Mouse (Mus musculus) kidney, embryonic 15.5 days (tissue): ENCODE results near the gene Kbtbd2. TPM values are rescaled to one million over a fixed set of nuclear protein-coding genes. Genes with fewer than 3 reads are reported as not detected.

Experiments used
- ATAC-seq: fragments of 200-750 bp; cut with Nextera tagmentation; replicated peaks from 2 replicates; pipeline ENCODE4 v1.8.0; 2017; ENCODE audit warnings: moderate TSS enrichment; ENCODE audit not compliant: low FRiP score
- H3K27ac ChIP-seq: fragments of 300-500 bp; sonication (generic); 2 replicates; pipeline ENCODE4 v1.5.1; 2015; ENCODE audit warnings: mild to moderate bottlenecking, inconsistent platforms
- H3K27me3 ChIP-seq: fragments of 300-500 bp; sonication (generic); 2 replicates; pipeline ENCODE4 v1.6.1; 2015; ENCODE audit warnings: inconsistent platforms
- H3K36me3 ChIP-seq: fragments of 300-500 bp; sonication (generic); 2 replicates; pipeline ENCODE4 v1.6.1; 2015; ENCODE audit warnings: inconsistent platforms
- H3K4me1 ChIP-seq: fragments of 300-500 bp; sonication (generic); 2 replicates; pipeline ENCODE4 v1.6.1; 2015; ENCODE audit warnings: inconsistent platforms
- H3K4me2 ChIP-seq: fragments of 300-500 bp; sonication (generic); 2 replicates; pipeline ENCODE4 v1.6.1; 2015; ENCODE audit warnings: moderate library complexity, mild to moderate bottlenecking, inconsistent platforms
- H3K4me3 ChIP-seq: fragments of 300-500 bp; sonication (generic); replicated peaks from 2 replicates; pipeline ENCODE4 v1.5.1; 2015; ENCODE audit warnings: mild to moderate bottlenecking, inconsistent platforms
- H3K9ac ChIP-seq: fragments of 300-500 bp; sonication (generic); 2 replicates; pipeline ENCODE4 v1.6.1; 2015; ENCODE audit warnings: mild to moderate bottlenecking, inconsistent platforms
- H3K9me3 ChIP-seq: fragments of 300-500 bp; sonication (generic); replicated peaks from 2 replicates; pipeline ENCODE4 v1.6.1; 2016; ENCODE audit warnings: inconsistent platforms
- WGBS: fragments of 180-500 bp; shearing (Covaris S2); methylation state at CpG from one replicate; pipeline ENCODE4 v1.1.7; 2015; ENCODE audit warnings: mixed read lengths; 5-methylcytosine and 5-hydroxymethylcytosine counted together
- polyA plus RNA-seq: library from polyadenylated mRNA; unstranded; fragments of >200 nt; fragmentation: Nextera tagmentation; extraction: Ambion mirVana; gene quantifications from 2 replicates; pipeline ENCODE4 v1.2.1, GENCODE M21; 2015

The Kbtbd2 gene
- polyA plus RNA-seq, 1 experiment from 2014 or later = 35.7 TPM

DNA sequence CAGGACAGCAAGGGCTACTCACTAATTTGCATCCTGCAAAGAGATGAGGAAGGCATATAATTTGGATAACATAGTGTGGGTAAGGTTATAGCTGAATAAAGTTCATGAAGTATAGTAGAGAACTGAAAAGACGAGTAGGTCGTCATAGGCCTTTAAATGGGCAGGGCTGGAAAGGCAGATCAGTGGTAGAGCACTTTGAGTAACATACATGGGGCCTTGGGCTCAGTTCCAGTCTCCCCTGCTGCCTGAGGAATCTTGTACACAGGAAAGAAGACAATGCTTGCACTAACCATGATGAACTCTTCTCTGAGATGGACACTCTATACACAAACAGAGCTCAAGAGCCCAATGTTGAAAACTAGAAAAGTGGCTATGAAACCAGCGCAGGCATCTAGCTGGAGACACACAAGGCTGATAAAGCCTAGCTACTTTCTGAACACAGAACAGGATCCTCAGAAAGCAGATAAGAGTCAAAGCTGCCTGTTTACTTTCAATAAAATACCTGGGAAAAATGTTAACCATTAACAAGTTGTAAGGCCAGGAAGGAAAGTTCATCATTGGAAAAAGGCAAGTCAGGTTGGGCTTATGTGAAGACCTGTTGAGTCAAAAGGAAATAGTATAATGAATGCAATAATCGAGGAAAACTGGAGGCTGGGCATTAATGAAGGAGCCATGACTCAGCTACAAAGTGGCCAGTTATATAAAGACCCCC, 13.9 kb downstream of the Kbtbd2 start:
- no peak overlapping the region for H3K27ac ChIP-seq
- no peak for ATAC-seq
- no peak overlapping the region for H3K9ac ChIP-seq
- no peak overlapping the region for H3K4me3 ChIP-seq
- 84% methylated on average over 4 of the region's 4 CpGs for WGBS
- H3K4me2 ChIP-seq = no peak overlapping the region
- no peaks in the 10 kb centered on the region for H3K27me3 ChIP-seq
- H3K36me3 ChIP-seq = peaks cover 67% of the 10 kb centered on the region
- H3K9me3 ChIP-seq = no peaks in the 10 kb centered on the region
- 0 out of 2 replicates have a peak, but pooled peaks cover 3% of the 10 kb centered on the region for H3K4me1 ChIP-seq

GRCm38 (mm10) chr6:56779636-56780035, 18.0 kb downstream of the Kbtbd2 start:
- peaks cover 74% of the 10 kb centered on the region for H3K36me3 ChIP-seq
- WGBS = 94% methylated on average over 5 of the region's 5 CpGs
- no peak for ATAC-seq

GRCm38 (mm10) chr6:56775816-56776215, 21.8 kb downstream of the Kbtbd2 start:
- 64% methylated on average over 3 of the region's 3 CpGs for WGBS
- H3K9me3 ChIP-seq = no peaks in the 10 kb centered on the region; the same call in 1 of the 2 replicates

More at GRCm38 (mm10) chr6:56779636-56780035, 18.0 kb downstream of the Kbtbd2 start:
- Histone ChIP-seq H3K4me3 (no peak overlapping the region), H3K27ac (no peak overlapping the region), H3K4me2 (no peak overlapping the region), H3K27me3 (no peaks in the 10 kb centered on the region), H3K4me1 (0 out of 2 replicates have a peak, but pooled peaks cover 1% of the 10 kb centered on the region), H3K9me3 (no peaks in the 10 kb centered on the region), H3K9ac (no peak overlapping the region)

DNA sequence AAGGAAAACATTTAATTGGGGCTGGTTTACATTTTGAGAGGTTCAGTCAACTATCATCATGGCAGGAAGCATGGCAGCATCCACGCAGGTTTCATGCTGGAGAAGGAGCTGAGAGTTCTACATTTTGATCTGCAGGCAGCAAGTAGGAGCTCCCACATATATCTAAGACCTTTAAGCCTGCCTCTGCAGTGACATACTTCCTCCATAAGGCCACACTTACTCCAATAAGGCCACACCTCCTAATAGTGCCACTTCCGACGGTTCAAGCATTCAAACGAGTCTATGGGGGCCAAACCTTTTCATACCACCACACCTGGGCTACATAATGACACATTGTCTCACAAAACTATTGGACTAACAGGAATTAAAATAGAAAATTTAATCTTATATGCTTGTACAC, 31.9 kb downstream of the Kbtbd2 start:
- Histone ChIP-seq H3K4me1 (no peaks in the 10 kb centered on the region), H3K27me3 (no peaks in the 10 kb centered on the region), H3K27ac (no peak overlapping the region), H3K9ac (no peak overlapping the region), H3K36me3 (peaks cover 22% of the 10 kb centered on the region), H3K4me2 (no peak overlapping the region), H3K4me3 (no peak overlapping the region), H3K9me3 (no peaks in the 10 kb centered on the region)
- ATAC-seq = no peak
- 88% methylated on average over 4 of the region's 4 CpGs for WGBS

More at GRCm38 (mm10) chr6:56775816-56776215, 21.8 kb downstream of the Kbtbd2 start:
- Histone ChIP-seq H3K4me2 (no peak overlapping the region), H3K36me3 (peaks cover 59% of the 10 kb centered on the region), H3K27ac (no peak overlapping the region), H3K4me1 (no peaks in the 10 kb centered on the region), H3K4me3 (no peak overlapping the region), H3K9ac (no peak overlapping the region), H3K27me3 (no peaks in the 10 kb centered on the region)
- ATAC-seq = no peak

- Histone ChIP-seq H3K4me1 (no peaks in the 10 kb centered on the region), H3K36me3 (peaks cover 22% of the 10 kb centered on the region), H3K9me3 (no peaks in the 10 kb centered on the region), H3K27ac (no peak overlapping the region), H3K27me3 (no peaks in the 10 kb centered on the region), H3K9ac (no peak overlapping the region), H3K4me2 (no peak overlapping the region), H3K4me3 (no peak overlapping the region)
- 78% methylated on average over 3 of the region's 3 CpGs for WGBS
- no peak for ATAC-seq
Observed at GRCm38 (mm10) chr6:56765265-56765664, 32.3 kb downstream of the Kbtbd2 start.

DNA sequence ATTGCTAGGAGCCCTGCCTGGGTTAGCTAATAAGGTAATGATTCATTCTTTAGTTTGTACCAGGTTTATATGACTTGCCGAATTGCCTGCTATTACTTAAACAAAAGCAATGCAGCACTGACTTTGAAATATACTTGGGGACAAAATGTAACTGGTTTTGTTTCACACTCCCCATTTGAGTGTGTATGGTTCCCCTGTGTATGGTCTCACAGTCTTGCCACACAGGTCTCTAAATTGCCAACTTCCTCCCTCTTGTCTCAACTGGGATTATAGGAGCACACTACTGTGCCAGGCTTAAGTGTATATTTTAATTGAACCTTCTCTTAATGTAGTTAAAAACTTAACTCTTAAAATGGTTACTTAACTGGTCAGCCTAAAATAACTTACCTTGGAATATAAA, 38.3 kb downstream of the Kbtbd2 start:
- 84% methylated on average over 1 of the region's 1 CpGs for WGBS
- ATAC-seq = no peak
- no peaks in the 10 kb centered on the region for H3K4me1 ChIP-seq
- H3K4me3 ChIP-seq = no peak overlapping the region
- H3K9me3 ChIP-seq = no peaks in the 10 kb centered on the region
- H3K4me2 ChIP-seq = no peak overlapping the region
- H3K27me3 ChIP-seq = no peaks in the 10 kb centered on the region
- no peak overlapping the region for H3K9ac ChIP-seq
- no peak overlapping the region for H3K27ac ChIP-seq
- H3K36me3 ChIP-seq = peaks cover 64% of the 10 kb centered on the region

GRCm38 (mm10) chr6:56756117-56756516, 41.5 kb downstream of the Kbtbd2 start:
- Histone ChIP-seq H3K36me3 (peaks cover 63% of the 10 kb centered on the region), H3K4me2 (no peak overlapping the region), H3K4me3 (no peak overlapping the region), H3K4me1 (no peaks in the 10 kb centered on the region), H3K9me3 (no peaks in the 10 kb centered on the region), H3K9ac (no peak overlapping the region), H3K27me3 (no peaks in the 10 kb centered on the region), H3K27ac (no peak overlapping the region)
- ATAC-seq = no peak
- WGBS = 98% methylated on average over 1 of the region's 1 CpGs

- no peak overlapping the region for H3K9ac ChIP-seq
- no peaks in the 10 kb centered on the region for H3K27me3 ChIP-seq
- WGBS = 93% methylated on average over 3 of the region's 3 CpGs
- no peak overlapping the region for H3K27ac ChIP-seq
- H3K4me1 ChIP-seq = no peaks in the 10 kb centered on the region
- no peak for ATAC-seq
- H3K4me3 ChIP-seq = no peak overlapping the region
- no peak overlapping the region for H3K4me2 ChIP-seq
- H3K36me3 ChIP-seq = peaks cover 57% of the 10 kb centered on the region
- H3K9me3 ChIP-seq = no peaks in the 10 kb centered on the region
Observed at GRCm38 (mm10) chr6:56753719-56754118, 43.9 kb downstream of the Kbtbd2 start.

GRCm38 (mm10) chr6:56745950-56746543, 51.6 kb downstream of the Kbtbd2 start:
- no peak for ATAC-seq
- Histone ChIP-seq H3K27ac (no peak overlapping the region; the same call in 1 of the 2 replicates), H3K27me3 (no peaks in the 10 kb centered on the region), H3K4me2 (no peak overlapping the region), H3K4me3 (no peak overlapping the region), H3K9me3 (no peaks in the 10 kb centered on the region), H3K36me3 (peaks cover 31% of the 10 kb centered on the region), H3K4me1 (no peaks in the 10 kb centered on the region), H3K9ac (no peak overlapping the region)
- WGBS = 65% methylated on average over 5 of the region's 5 CpGs

GRCm38 (mm10) chr6:56732545-56732944, 65.1 kb downstream of the Kbtbd2 start:
- no peak overlapping the region for H3K4me2 ChIP-seq
- no peak for ATAC-seq
- H3K9ac ChIP-seq = no peak overlapping the region
- no peak overlapping the region for H3K4me3 ChIP-seq
- no peaks in the 10 kb centered on the region for H3K4me1 ChIP-seq
- peaks cover 79% of the 10 kb centered on the region for H3K36me3 ChIP-seq
- H3K9me3 ChIP-seq = no peaks in the 10 kb centered on the region
- no peaks in the 10 kb centered on the region for H3K27me3 ChIP-seq
- WGBS = 83% methylated on average over 2 of the region's 2 CpGs
- no peak overlapping the region for H3K27ac ChIP-seq
